Mouse (Mus musculus) heart, embryonic 15.5 days (tissue): Measurements from ENCODE around the gene Rcc1. TPM values are rescaled to one million over a fixed set of nuclear protein-coding genes. Genes with fewer than 3 reads are reported as not detected.
A peak's percentile ranks its signal among the peaks of the same experiment; 100 is the strongest.

ENCODE experiments used
- ATAC-seq: fragments of 200-750 bp; cut with Nextera tagmentation; replicated peaks from 2 replicates; pipeline ENCODE4 v1.8.0; 2017; ENCODE audit warnings: low read depth, moderate TSS enrichment; ENCODE audit not compliant: insufficient number of reproducible peaks, insufficient read depth, low FRiP score
- H3K27ac ChIP-seq: fragments of 300-500 bp; sonication (generic); 2 replicates; pipeline ENCODE4 v1.5.1; 2015; ENCODE audit warnings: mild to moderate bottlenecking, inconsistent platforms
- H3K27me3 ChIP-seq: fragments of 300-500 bp; sonication (generic); 2 replicates; pipeline ENCODE4 v1.6.1; 2015; ENCODE audit warnings: inconsistent platforms
- H3K36me3 ChIP-seq: fragments of 300-500 bp; sonication (generic); 2 replicates; pipeline ENCODE4 v1.6.1; 2015; ENCODE audit warnings: mild to moderate bottlenecking, inconsistent platforms
- H3K4me1 ChIP-seq: fragments of 300-500 bp; sonication (generic); replicated peaks from 2 replicates; pipeline ENCODE4 v1.6.1; 2015; ENCODE audit warnings: inconsistent platforms
- H3K4me2 ChIP-seq: fragments of 300-500 bp; sonication (generic); 2 replicates; pipeline ENCODE4 v1.6.1; 2015; ENCODE audit warnings: inconsistent platforms, mild to moderate bottlenecking, moderate library complexity
- H3K4me3 ChIP-seq: fragments of 300-500 bp; sonication (generic); 2 replicates; pipeline ENCODE4 v1.5.1; 2015; ENCODE audit warnings: mild to moderate bottlenecking, inconsistent platforms
- H3K9ac ChIP-seq: fragments of 300-500 bp; sonication (generic); 2 replicates; pipeline ENCODE4 v1.6.1; 2015; ENCODE audit warnings: mild to moderate bottlenecking, inconsistent platforms
- H3K9me3 ChIP-seq: fragments of 300-500 bp; sonication (generic); replicated peaks from 2 replicates; pipeline ENCODE4 v1.6.1; 2016; ENCODE audit warnings: inconsistent platforms
- WGBS: fragments of 180-500 bp; shearing (Covaris S2); methylation state at CpG from one replicate; pipeline ENCODE4 v1.1.7; 2015; ENCODE audit warnings: mixed read lengths; 5-methylcytosine and 5-hydroxymethylcytosine counted together
- polyA plus RNA-seq: library from polyadenylated mRNA; unstranded; fragments of >200 nt; fragmentation: Nextera tagmentation; extraction: Ambion mirVana; gene quantifications from 2 replicates; pipeline ENCODE4 v1.2.1, GENCODE M21; 2015

Rcc1 gene
- polyA plus RNA-seq, 1 experiment from 2014 or later, result 29.2 TPM

GRCm38 (mm10) chr4:132383455-132383854 lies 30.1 kb upstream of the Rcc1 start:
- no peak for ATAC-seq

GRCm38 (mm10) chr4:132382296-132382695 lies 28.9 kb upstream of the Rcc1 start:
- Histone ChIP-seq H3K27me3 (no peaks in the 10 kb centered on the region), H3K36me3 (peaks cover 18% of the 10 kb centered on the region), H3K27ac (no peak overlapping the region), H3K4me3 (no peak overlapping the region), H3K4me2 (no peak overlapping the region), H3K9me3 (no peaks in the 10 kb centered on the region), H3K9ac (no peak overlapping the region), H3K4me1 (peaks cover 5% of the 10 kb centered on the region)
- 73% methylated on average over 4 of the region's 4 CpGs for WGBS
- no peak for ATAC-seq

More at GRCm38 (mm10) chr4:132383455-132383854, 30.1 kb upstream of the Rcc1 start:
- H3K36me3 ChIP-seq, result peaks cover 12% of the 10 kb centered on the region; the same call in 1 of the 2 replicates
- H3K4me1 ChIP-seq, result peaks cover 14% of the 10 kb centered on the region
- no peak overlapping the region for H3K4me2 ChIP-seq
- no peak overlapping the region for H3K27ac ChIP-seq
- WGBS, result 52% methylated on average over 3 of the region's 3 CpGs
- no peak overlapping the region for H3K9ac ChIP-seq
- no peaks in the 10 kb centered on the region for H3K9me3 ChIP-seq
- H3K27me3 ChIP-seq, result no peaks in the 10 kb centered on the region
- no peak overlapping the region for H3K4me3 ChIP-seq

- Histone ChIP-seq H3K9ac (no peak overlapping the region), H3K4me2 (no peak overlapping the region), H3K27me3 (no peaks in the 10 kb centered on the region), H3K27ac (no peak overlapping the region), H3K36me3 (peaks cover 26% of the 10 kb centered on the region), H3K9me3 (no peaks in the 10 kb centered on the region), H3K4me3 (no peak overlapping the region), H3K4me1 (0 out of 2 replicates have a peak, but pooled peaks cover 4% of the 10 kb centered on the region)
- ATAC-seq, result no peak
- WGBS, result 91% methylated on average over 2 of the region's 2 CpGs
Measured at GRCm38 (mm10) chr4:132380965-132381616, 27.7 kb upstream of the Rcc1 start.

- 100% methylated on average over 1 of the region's 1 CpGs for WGBS
Measured at GRCm38 (mm10) chr4:132373820-132374219, 20.4 kb upstream of the Rcc1 start.

GRCm38 (mm10) chr4:132369953-132370750 lies 16.7 kb upstream of the Rcc1 start:
- Histone ChIP-seq H3K27ac (no peak overlapping the region), H3K27me3 (no peaks in the 10 kb centered on the region), H3K4me1 (no peaks in the 10 kb centered on the region), H3K9ac (no peak overlapping the region), H3K9me3 (no peaks in the 10 kb centered on the region), H3K4me2 (no peak overlapping the region), H3K36me3 (peaks cover 71% of the 10 kb centered on the region), H3K4me3 (no peak overlapping the region)
- ATAC-seq, result no peak
- 78% methylated on average over 8 of the region's 8 CpGs for WGBS

More at GRCm38 (mm10) chr4:132373820-132374219, 20.4 kb upstream of the Rcc1 start:
- no peak overlapping the region for H3K4me2 ChIP-seq
- H3K4me1 ChIP-seq, result no peaks in the 10 kb centered on the region
- no peak overlapping the region for H3K27ac ChIP-seq
- no peak overlapping the region for H3K4me3 ChIP-seq
- peaks cover 64% of the 10 kb centered on the region for H3K36me3 ChIP-seq
- no peaks in the 10 kb centered on the region for H3K9me3 ChIP-seq
- no peak for ATAC-seq
- H3K27me3 ChIP-seq, result no peaks in the 10 kb centered on the region
- no peak overlapping the region for H3K9ac ChIP-seq

- no peaks in the 10 kb centered on the region for H3K9me3 ChIP-seq
- H3K27me3 ChIP-seq, result no peaks in the 10 kb centered on the region
- H3K4me3 ChIP-seq, result no peak overlapping the region
Measured at GRCm38 (mm10) chr4:132367480-132368201, 14.2 kb upstream of the Rcc1 start.

GRCm38 (mm10) chr4:132365450-132366060 lies 12.2 kb upstream of the Rcc1 start:
- Histone ChIP-seq H3K27ac (no peak overlapping the region), H3K4me3 (no peak overlapping the region), H3K4me1 (no peaks in the 10 kb centered on the region), H3K4me2 (no peak overlapping the region), H3K36me3 (peaks cover 79% of the 10 kb centered on the region), H3K9me3 (no peaks in the 10 kb centered on the region), H3K27me3 (no peaks in the 10 kb centered on the region), H3K9ac (no peak overlapping the region)
- ATAC-seq, result no peak
- WGBS, result 77% methylated on average over 13 of the region's 13 CpGs

More at GRCm38 (mm10) chr4:132367480-132368201, 14.2 kb upstream of the Rcc1 start:
- Histone ChIP-seq H3K4me1 (no peaks in the 10 kb centered on the region), H3K36me3 (peaks cover 78% of the 10 kb centered on the region), H3K9ac (no peak overlapping the region), H3K4me2 (no peak overlapping the region), H3K27ac (no peak overlapping the region)
- no peak for ATAC-seq
- 89% methylated on average over 18 of the region's 18 CpGs for WGBS

GRCm38 (mm10) chr4:132363487-132363886 lies 10.1 kb upstream of the Rcc1 start:
- 91% methylated on average over 11 of the region's 11 CpGs for WGBS
- no peak for ATAC-seq
- no peak overlapping the region for H3K27ac ChIP-seq
- no peaks in the 10 kb centered on the region for H3K27me3 ChIP-seq
- peaks cover 7% of the 10 kb centered on the region for H3K4me1 ChIP-seq
- H3K4me3 ChIP-seq, result no peak overlapping the region
- peaks cover 77% of the 10 kb centered on the region for H3K36me3 ChIP-seq
- no peak overlapping the region for H3K4me2 ChIP-seq
- H3K9ac ChIP-seq, result no peak overlapping the region
- H3K9me3 ChIP-seq, result no peaks in the 10 kb centered on the region

GRCm38 (mm10) chr4:132359510-132359909 lies 6.1 kb upstream of the Rcc1 start:
- peak overlapping the region; percentile 33 for H3K27ac ChIP-seq
- no peak for ATAC-seq
- H3K36me3 ChIP-seq, result peaks cover 63% of the 10 kb centered on the region

GRCm38 (mm10) chr4:132356170-132356569 lies 2.8 kb upstream of the Rcc1 start:
- 41% methylated on average over 12 of the region's 12 CpGs for WGBS
- no peak overlapping the region for H3K27ac ChIP-seq
- no peaks in the 10 kb centered on the region for H3K9me3 ChIP-seq
- no peak for ATAC-seq
- no peak overlapping the region for H3K4me2 ChIP-seq
- no peak overlapping the region for H3K4me3 ChIP-seq
- H3K36me3 ChIP-seq, result peaks cover 45% of the 10 kb centered on the region
- H3K9ac ChIP-seq, result no peak overlapping the region
- H3K27me3 ChIP-seq, result no peaks in the 10 kb centered on the region
- peaks cover 20% of the 10 kb centered on the region for H3K4me1 ChIP-seq

More at GRCm38 (mm10) chr4:132359510-132359909, 6.1 kb upstream of the Rcc1 start:
- Histone ChIP-seq H3K27me3 (no peaks in the 10 kb centered on the region), H3K4me2 (no peak overlapping the region), H3K9ac (no peak overlapping the region), H3K9me3 (no peaks in the 10 kb centered on the region), H3K4me3 (no peak overlapping the region), H3K4me1 (peaks cover 9% of the 10 kb centered on the region)
- 78% methylated on average over 4 of the region's 4 CpGs for WGBS

GRCm38 (mm10) chr4:132355403-132355802 lies 2.0 kb upstream of the Rcc1 start:
- ATAC-seq, result no peak
- H3K9me3 ChIP-seq, result no peaks in the 10 kb centered on the region
- H3K4me3 ChIP-seq, result no peak overlapping the region
- no peaks in the 10 kb centered on the region for H3K27me3 ChIP-seq
- no peak overlapping the region for H3K27ac ChIP-seq
- H3K36me3 ChIP-seq, result peaks cover 48% of the 10 kb centered on the region
- peaks cover 24% of the 10 kb centered on the region for H3K4me1 ChIP-seq
- H3K9ac ChIP-seq, result no peak overlapping the region
- WGBS, result 84% methylated on average over 3 of the region's 3 CpGs
- H3K4me2 ChIP-seq, result no peak overlapping the region
